Mouse (Mus musculus): Measurements from ENCODE around the gene Naaladl2.

- TF ChIP-seq CTCF (conservative IDR thresholded peaks at IDR 0.05; ENCODE audit: insufficient read depth, insufficient read length, low read depth, low read length), result no peak
- no peak for TF ChIP-seq POLR2A (IDR thresholded peaks at IDR 0.05; ENCODE audit: low read depth, low read length)
Observed at GRCm38 (mm10) chr3:24749055-24749454, 395.0 kb downstream of the Naaladl2 start.

Measured in kidney, adult 2 months (tissue).